Mouse (Mus musculus): ENCODE measurements around the gene Zfp704.

DNA sequence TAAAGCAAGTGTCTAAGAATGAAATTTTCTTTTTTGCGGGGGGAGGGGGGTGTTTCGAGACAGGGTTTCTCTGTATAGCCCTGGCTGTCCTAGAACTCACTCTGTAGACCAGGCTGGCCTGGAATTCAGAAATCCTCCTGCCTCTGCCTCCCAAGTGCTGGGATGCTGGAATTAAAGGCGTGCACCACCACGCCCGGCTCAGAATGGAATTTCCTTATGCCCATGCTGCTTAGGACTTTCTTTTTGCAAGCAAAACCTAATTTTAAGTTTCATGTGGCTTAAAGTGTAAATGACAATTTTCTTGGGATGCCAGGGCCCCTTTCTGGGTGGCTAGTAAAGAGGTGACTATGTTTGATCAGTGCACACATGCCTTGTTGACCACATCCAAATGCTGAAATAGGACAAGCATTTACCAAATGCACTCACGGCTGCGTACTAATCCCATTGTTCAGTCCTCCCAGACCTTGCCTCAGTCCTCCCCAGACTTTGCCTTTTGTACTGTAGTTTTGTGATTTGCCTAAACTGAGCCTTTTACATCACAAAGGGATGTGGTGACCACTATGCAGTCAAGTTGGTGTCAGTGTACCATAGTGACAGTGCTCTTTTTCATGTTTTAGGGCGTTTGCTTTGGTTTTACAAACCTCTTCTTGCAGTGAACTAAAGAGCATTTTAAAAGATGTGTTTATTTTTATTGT, 18.3 kb downstream of the Zfp704 start:
- no peak for TF ChIP-seq CTCF (IDR thresholded peaks at IDR 0.05; ENCODE audit: extremely low read depth, insufficient read depth, low read length)
- no peak for TF ChIP-seq POLR2A (IDR thresholded peaks at IDR 0.05; ENCODE audit: extremely low read depth, insufficient read depth, low read length)

Measured in cortical plate, adult 2 months (tissue).